In the genomic region with DNA sequence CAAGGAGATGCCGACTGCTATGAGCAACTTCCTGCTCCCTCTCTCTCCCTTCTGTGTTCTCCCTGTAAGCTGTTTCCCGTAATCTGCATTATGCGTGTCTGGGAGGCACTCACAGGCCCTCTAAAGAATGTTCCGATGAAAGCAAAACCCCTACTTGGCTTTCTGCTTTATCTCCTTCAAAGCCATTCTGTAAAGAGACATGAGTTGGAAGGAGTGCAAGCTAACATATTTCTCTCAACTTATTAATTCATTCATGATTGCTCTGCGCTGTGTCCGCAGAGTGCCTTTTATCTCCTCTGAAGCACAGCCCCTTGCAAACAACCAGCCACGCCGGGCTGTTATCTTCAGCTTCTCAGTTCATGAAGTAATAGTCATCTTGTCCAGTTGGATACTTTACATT, we compare ENCODE assay signal across 15 mouse cellular contexts.
DNase-seq lines count a peak whose midpoint lies in the region; ATAC-seq and TF ChIP-seq lines count a peak whose summit lies in the region.
"Had no signal": no experiment of that assay in that cellular context is flagged by ENCODE, and none has a peak within 500 bp of the region (broad histone marks: within the 10 kb centered on the region; RNA-seq: fewer than 3 reads in every experiment).

No protein-coding gene starts in this region.

- no peak overlapping the region for H3K4me2 ChIP-seq in kidney, embryonic 15.5 days
- H3K4me2 ChIP-seq in lung, embryonic 16.5 days (ENCODE audit: low read depth, low read length): no peak overlapping the region
- H3K4me2 ChIP-seq in heart, embryonic 12.5 days: peak overlapping the region; percentile 42
- H3K4me2 ChIP-seq in limb, embryonic 15.5 days: no peak overlapping the region
- H3K4me2 ChIP-seq: hindbrain, embryonic 12.5 days; neural tube, embryonic 12.5 days had no signal

- no peaks in the 10 kb centered on the region for H3K36me3 ChIP-seq in kidney, embryonic 15.5 days
- no peaks in the 10 kb centered on the region for H3K36me3 ChIP-seq in lung, embryonic 16.5 days (ENCODE audit: control insufficient read depth, insufficient read depth, low read length)
- H3K36me3 ChIP-seq in heart, embryonic 12.5 days: no peaks in the 10 kb centered on the region
- H3K36me3 ChIP-seq in limb, embryonic 15.5 days: no peaks in the 10 kb centered on the region
- H3K36me3 ChIP-seq: hindbrain, embryonic 12.5 days; neural tube, embryonic 12.5 days had no signal

- H3K4me3 ChIP-seq in kidney, embryonic 15.5 days (replicated peaks): no peak overlapping the region
- no peak overlapping the region for H3K4me3 ChIP-seq in lung, embryonic 16.5 days (ENCODE audit: low read length)
- no peak overlapping the region for H3K4me3 ChIP-seq in lung, adult 2 months (replicated peaks; ENCODE audit: extremely low read depth, low read depth, low read length)
- H3K4me3 ChIP-seq in heart, embryonic 12.5 days: 0 out of 2 replicates have a peak overlapping the region, but pooled peaks have one; percentile 1
- no peak overlapping the region for H3K4me3 ChIP-seq in limb, embryonic 15.5 days
- H3K4me3 ChIP-seq: hindbrain, embryonic 12.5 days; neural tube, embryonic 12.5 days had no signal

- no peak; the same call in 1 of the 2 replicates for ATAC-seq in kidney, embryonic 15.5 days (replicated peaks; ENCODE audit: low FRiP score)
- peak; percentile 80 for ATAC-seq in lung, embryonic 16.5 days (ENCODE audit: low read depth)
- ATAC-seq in heart, embryonic 12.5 days (ENCODE audit: insufficient number of reproducible peaks, low FRiP score): peak; percentile 69; the same call in 1 of the 2 replicates
- no peak for ATAC-seq in limb, embryonic 15.5 days (ENCODE audit: insufficient number of reproducible peaks, low FRiP score, low TSS enrichment, low read depth)
- ATAC-seq: midbrain, embryonic 16.5 days had no signal

- peak overlapping the region; percentile 75 for H3K27ac ChIP-seq in kidney, embryonic 15.5 days
- peak overlapping the region; percentile 87 for H3K27ac ChIP-seq in lung, embryonic 16.5 days (ENCODE audit: low read length)
- peak overlapping the region; percentile 26 for H3K27ac ChIP-seq in heart, embryonic 12.5 days (ENCODE audit: poor library complexity, severe bottlenecking)
- peak overlapping the region; percentile 55; the same call in 1 of the 2 replicates for H3K27ac ChIP-seq in limb, embryonic 15.5 days
- H3K27ac ChIP-seq: hindbrain, embryonic 12.5 days; neural tube, embryonic 12.5 days had no signal

- DNase-seq in kidney, postnatal 14 days: no peak
- DNase-seq in lung, adult 2 months: no peak
- DNase-seq in right cerebral cortex, postnatal 14 days: no peak
- no peak for DNase-seq in left cerebral cortex, postnatal 36 days (ENCODE audit: low spot score in 2 of 2)
- DNase-seq: adrenal gland, adult 8-10 months; cerebellum, adult 9-10 months; gastrocnemius, postnatal 36 days; kidney, adult 9 months had no signal

- H3K9ac ChIP-seq in kidney, embryonic 15.5 days: no peak overlapping the region
- no peak overlapping the region for H3K9ac ChIP-seq in lung, embryonic 16.5 days (ENCODE audit: low read length)
- H3K9ac ChIP-seq in heart, embryonic 12.5 days: no peak overlapping the region
- no peak overlapping the region for H3K9ac ChIP-seq in limb, embryonic 15.5 days
- H3K9ac ChIP-seq: hindbrain, embryonic 12.5 days; neural tube, embryonic 12.5 days had no signal

- no peak for TF ChIP-seq CTCF in lung, adult 2 months (IDR thresholded peaks at IDR 0.05; ENCODE audit: insufficient read depth, low read length)

- no peaks in the 10 kb centered on the region for H3K27me3 ChIP-seq in kidney, embryonic 15.5 days
- H3K27me3 ChIP-seq in lung, embryonic 16.5 days (ENCODE audit: control insufficient read depth, insufficient read depth, low read depth, low read length): no peaks in the 10 kb centered on the region
- no peaks in the 10 kb centered on the region for H3K27me3 ChIP-seq in heart, embryonic 12.5 days (replicated peaks)
- no peaks in the 10 kb centered on the region for H3K27me3 ChIP-seq in limb, embryonic 15.5 days
- H3K27me3 ChIP-seq: hindbrain, embryonic 12.5 days; neural tube, embryonic 12.5 days had no signal

- H3K9me3 ChIP-seq in kidney, embryonic 15.5 days (replicated peaks): no peaks in the 10 kb centered on the region
- H3K9me3 ChIP-seq in lung, embryonic 16.5 days (ENCODE audit: control insufficient read depth, low read length): no peaks in the 10 kb centered on the region
- no peaks in the 10 kb centered on the region for H3K9me3 ChIP-seq in heart, embryonic 12.5 days (replicated peaks)
- H3K9me3 ChIP-seq in limb, embryonic 15.5 days: no peaks in the 10 kb centered on the region
- H3K9me3 ChIP-seq: hindbrain, embryonic 12.5 days; neural tube, embryonic 12.5 days had no signal

- WGBS in kidney, embryonic 15.5 days: 67% methylated on average over 8 of the region's 8 CpGs
- WGBS in lung, embryonic 16.5 days: 12% methylated on average over 8 of the region's 8 CpGs
- 42% methylated on average over 8 of the region's 8 CpGs for WGBS in lung, adult 2 months
- WGBS in heart, embryonic 12.5 days: 11% methylated on average over 8 of the region's 8 CpGs
- WGBS in limb, embryonic 15.5 days: 62% methylated on average over 8 of the region's 8 CpGs

- H3K4me1 ChIP-seq in kidney, embryonic 15.5 days: peaks cover 8% of the 10 kb centered on the region
- H3K4me1 ChIP-seq in lung, embryonic 16.5 days (replicated peaks; ENCODE audit: control insufficient read depth, insufficient read depth, low read length): peaks cover 37% of the 10 kb centered on the region
- H3K4me1 ChIP-seq in lung, adult 2 months (ENCODE audit: control insufficient read depth, insufficient read depth, low read length): peaks cover 3% of the 10 kb centered on the region
- H3K4me1 ChIP-seq in heart, embryonic 12.5 days (replicated peaks): peaks cover 31% of the 10 kb centered on the region
- peaks cover 8% of the 10 kb centered on the region; the same call in 1 of the 2 replicates for H3K4me1 ChIP-seq in limb, embryonic 15.5 days
- H3K4me1 ChIP-seq: neural tube, embryonic 12.5 days had no signal

- TF ChIP-seq POLR2A in lung, adult 2 months (IDR thresholded peaks at IDR 0.05; ENCODE audit: borderline replicate concordance, extremely low read depth, low read depth, low read length): no peak

- intact Hi-C loops in left cerebral cortex, postnatal 36 days (cut with DNase I): no loop called here

Comparison
In these comparisons a context has a peak if more than half of its experiments do, and no peak if none do; other contexts are left out.
1. ATAC-seq: peak in lung, embryonic 16.5 days (single experiment) and heart, embryonic 12.5 days (single experiment); none in kidney, embryonic 15.5 days (single experiment) and limb, embryonic 15.5 days (single experiment).
2. H3K27ac ChIP-seq: peak in every context shown above with its lines; median percentile 87 in lung, embryonic 16.5 days; 75 in kidney, embryonic 15.5 days; 55 in limb, embryonic 15.5 days; 26 in heart, embryonic 12.5 days.